Mouse (Mus musculus): ENCODE data around the gene Tle2. TPM values are rescaled to one million over a fixed set of nuclear protein-coding genes. Genes with fewer than 3 reads are reported as not detected.

The Tle2 gene
- polyA plus RNA-seq, 1 experiment: 97.8 TPM

DNA sequence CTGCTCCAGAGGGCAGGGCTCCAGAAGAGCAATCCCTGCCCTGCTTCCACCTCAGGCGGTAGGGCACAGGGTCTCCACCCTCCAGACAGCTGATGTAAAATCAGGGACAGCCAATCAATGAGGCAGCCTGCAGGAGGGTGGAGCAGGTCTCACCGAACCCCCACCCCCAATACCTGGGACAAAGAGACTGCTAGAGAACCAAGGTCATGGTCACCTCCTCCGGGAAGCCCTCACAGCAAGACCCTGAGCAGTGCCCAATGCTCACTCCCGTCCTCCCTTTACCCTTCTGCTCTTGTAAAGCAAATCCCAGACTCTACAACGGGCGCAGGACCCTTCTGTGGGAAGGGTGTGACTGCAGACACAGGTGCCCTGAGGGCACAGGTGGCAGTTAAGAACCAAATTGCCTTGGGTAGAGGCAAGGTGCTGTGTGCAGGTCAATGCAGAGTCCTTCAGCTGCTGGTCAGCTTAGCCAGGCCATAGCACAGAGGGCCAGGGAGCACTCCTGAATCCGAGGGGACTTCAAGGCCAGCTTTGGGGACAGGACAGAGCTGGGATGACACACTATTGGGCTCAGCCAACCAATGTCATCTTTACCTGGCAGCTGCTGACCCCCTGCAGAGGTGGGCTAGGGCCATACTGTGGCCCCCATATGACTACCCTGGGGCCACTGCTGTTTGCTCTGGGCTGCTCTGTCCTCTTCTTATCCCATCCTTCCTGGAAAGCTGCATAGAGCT lies 31.5 kb upstream of the Tle2 start:
- H3K4me1 ChIP-seq (ENCODE audit: control insufficient read depth, insufficient read depth, low read length): peaks cover 10% of the 10 kb centered on the region
- no peak overlapping the region for H3K27ac ChIP-seq (ENCODE audit: insufficient read depth, low read length)
- H3K4me3 ChIP-seq (ENCODE audit: insufficient read depth, low read length): no peak overlapping the region; the same call in 1 of the 2 replicates
- no peak for TF ChIP-seq POLR2A (IDR thresholded peaks at IDR 0.05; ENCODE audit: extremely low read depth, insufficient read depth, low read length)
- TF ChIP-seq CTCF (IDR thresholded peaks at IDR 0.05; ENCODE audit: extremely low read depth, insufficient read depth, low read length): no peak

- H3K27ac ChIP-seq (ENCODE audit: insufficient read depth, low read length): no peak overlapping the region
- peak overlapping the region; percentile 100 for H3K4me3 ChIP-seq (ENCODE audit: insufficient read depth, low read length)
- H3K4me1 ChIP-seq (ENCODE audit: control insufficient read depth, insufficient read depth, low read length): peaks cover 9% of the 10 kb centered on the region
- TF ChIP-seq CTCF (IDR thresholded peaks at IDR 0.05; ENCODE audit: extremely low read depth, insufficient read depth, low read length) (no peak), POLR2A (IDR thresholded peaks at IDR 0.05; ENCODE audit: extremely low read depth, insufficient read depth, low read length) (no peak)
These were observed 30.7 kb upstream of the Tle2 start for GRCm38 (mm10) chr10:81543633-81544032.

GRCm38 (mm10) chr10:81544296-81545160 lies 29.8 kb upstream of the Tle2 start:
- peak overlapping the region; percentile 92 for H3K27ac ChIP-seq (ENCODE audit: insufficient read depth, low read length)
- H3K4me3 ChIP-seq (ENCODE audit: insufficient read depth, low read length): peak overlapping the region; percentile 100
- TF ChIP-seq CTCF (IDR thresholded peaks at IDR 0.05; ENCODE audit: extremely low read depth, insufficient read depth, low read length) (no peak), POLR2A (IDR thresholded peaks at IDR 0.05; ENCODE audit: extremely low read depth, insufficient read depth, low read length) (peak; percentile 32; the same call in 1 of the 2 replicates)
- peaks cover 9% of the 10 kb centered on the region for H3K4me1 ChIP-seq (ENCODE audit: control insufficient read depth, insufficient read depth, low read length)

GRCm38 (mm10) chr10:81545161-81545747 lies 29.1 kb upstream of the Tle2 start, which contains the start of gene Gna11:
Gene Gna11 (minus strand): TSS chr10:81545190.
- peaks cover 7% of the 10 kb centered on the region for H3K4me1 ChIP-seq (ENCODE audit: control insufficient read depth, insufficient read depth, low read length)
- TF ChIP-seq CTCF (IDR thresholded peaks at IDR 0.05; ENCODE audit: extremely low read depth, insufficient read depth, low read length) (no peak), POLR2A (IDR thresholded peaks at IDR 0.05; ENCODE audit: extremely low read depth, insufficient read depth, low read length) (peak; percentile 62; the same call in 1 of the 2 replicates)
- peak within 1 kb of the TSS; percentile 100 for H3K4me3 ChIP-seq (ENCODE audit: insufficient read depth, low read length)
- peak within 1 kb of the TSS; percentile 92 for H3K27ac ChIP-seq (ENCODE audit: insufficient read depth, low read length)

- Histone ChIP-seq H3K27ac (ENCODE audit: insufficient read depth, low read length) (no peak overlapping the region), H3K4me3 (ENCODE audit: insufficient read depth, low read length) (no peak overlapping the region), H3K4me1 (ENCODE audit: control insufficient read depth, insufficient read depth, low read length) (peaks cover 7% of the 10 kb centered on the region)
- no peak for TF ChIP-seq POLR2A (IDR thresholded peaks at IDR 0.05; ENCODE audit: extremely low read depth, insufficient read depth, low read length)
- TF ChIP-seq CTCF (IDR thresholded peaks at IDR 0.05; ENCODE audit: extremely low read depth, insufficient read depth, low read length): no peak
These were observed 28.0 kb upstream of the Tle2 start for GRCm38 (mm10) chr10:81546332-81546731.

GRCm38 (mm10) chr10:81546788-81547571 lies 27.4 kb upstream of the Tle2 start:
- Histone ChIP-seq H3K27ac (ENCODE audit: insufficient read depth, low read length) (no peak overlapping the region), H3K4me1 (ENCODE audit: control insufficient read depth, insufficient read depth, low read length) (peaks cover 9% of the 10 kb centered on the region)
- no peak for TF ChIP-seq POLR2A (IDR thresholded peaks at IDR 0.05; ENCODE audit: extremely low read depth, insufficient read depth, low read length)
- no peak for TF ChIP-seq CTCF (IDR thresholded peaks at IDR 0.05; ENCODE audit: extremely low read depth, insufficient read depth, low read length)

GRCm38 (mm10) chr10:81548944-81549343 lies 25.4 kb upstream of the Tle2 start:
- Histone ChIP-seq H3K27ac (ENCODE audit: insufficient read depth, low read length) (no peak overlapping the region), H3K4me1 (ENCODE audit: control insufficient read depth, insufficient read depth, low read length) (peaks cover 4% of the 10 kb centered on the region; the same call in 1 of the 2 replicates), H3K4me3 (ENCODE audit: insufficient read depth, low read length) (no peak overlapping the region)
- TF ChIP-seq POLR2A (IDR thresholded peaks at IDR 0.05; ENCODE audit: extremely low read depth, insufficient read depth, low read length): no peak
- TF ChIP-seq CTCF (IDR thresholded peaks at IDR 0.05; ENCODE audit: extremely low read depth, insufficient read depth, low read length): no peak

More at GRCm38 (mm10) chr10:81546788-81547571, 27.4 kb upstream of the Tle2 start:
- H3K4me3 ChIP-seq (ENCODE audit: insufficient read depth, low read length): no peak overlapping the region

DNA sequence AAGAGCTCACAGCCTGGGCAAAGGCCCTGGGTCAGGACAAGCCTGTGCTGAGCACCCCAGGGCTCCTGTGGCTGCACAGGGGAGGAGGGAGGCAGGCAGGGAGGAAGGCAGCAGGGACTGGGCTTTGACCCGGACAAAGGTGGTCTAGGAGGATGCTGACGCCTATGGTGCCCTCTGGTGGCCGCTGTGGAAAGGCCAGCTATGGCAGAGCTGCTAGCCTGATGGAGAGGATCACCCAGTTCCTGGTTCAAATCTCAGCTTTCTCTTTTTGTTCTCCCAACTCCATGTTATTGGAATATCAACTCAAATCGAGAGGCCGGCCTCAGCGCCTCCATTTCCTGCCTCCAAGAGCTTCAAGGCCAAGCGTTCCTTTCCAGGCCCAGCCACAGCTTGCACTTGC lies 24.1 kb upstream of the Tle2 start:
- H3K4me3 ChIP-seq (ENCODE audit: insufficient read depth, low read length): no peak overlapping the region
- no peak overlapping the region for H3K27ac ChIP-seq (ENCODE audit: insufficient read depth, low read length)
- H3K4me1 ChIP-seq (ENCODE audit: control insufficient read depth, insufficient read depth, low read length): peaks cover 4% of the 10 kb centered on the region; the same call in 1 of the 2 replicates
- TF ChIP-seq POLR2A (IDR thresholded peaks at IDR 0.05; ENCODE audit: extremely low read depth, insufficient read depth, low read length) (no peak), CTCF (IDR thresholded peaks at IDR 0.05; ENCODE audit: extremely low read depth, insufficient read depth, low read length) (peak; percentile 59)

Measured in cortical plate, adult 2 months (tissue).